Comparison of ENCODE assay signal across 8 mouse cellular contexts in the genomic region with DNA sequence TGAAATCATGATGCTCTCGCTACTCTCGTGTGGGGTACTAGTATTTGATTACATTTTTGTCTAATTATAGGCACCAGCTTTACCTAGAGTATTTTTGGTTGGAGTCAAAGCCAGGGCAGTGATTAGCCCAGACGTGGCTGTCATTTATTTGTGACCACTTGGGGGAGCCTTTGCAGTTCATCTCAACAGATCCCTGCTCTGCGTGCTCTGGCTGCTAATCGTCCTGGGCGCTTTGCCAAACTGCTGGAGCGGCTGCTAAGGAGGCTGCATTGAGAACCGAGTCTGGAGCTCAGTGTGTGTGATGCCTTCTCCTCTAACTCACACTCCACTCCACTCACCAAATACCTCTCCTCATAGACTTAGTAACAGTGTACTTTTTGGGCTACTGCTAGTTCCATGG. TPM values are rescaled to one million over a fixed set of nuclear protein-coding genes. Genes with fewer than 3 reads are reported as not detected.
DNase-seq lines count a peak whose midpoint lies in the region; ATAC-seq lines count a peak whose summit lies in the region.

No protein-coding gene starts in this region.

- DNase-seq in NIH3T3 (ENCODE audit: low read depth), result peak; percentile 99
- DNase-seq in cerebellum, postnatal 14 days, result peak; percentile 94 to 98
- DNase-seq in frontal cortex, postnatal 25 days (ENCODE audit: low spot score in 2 of 2), result peak; percentile 90 to 92
- peak; percentile 92 to 95 for DNase-seq in layer of hippocampus, postnatal 14 days (ENCODE audit: low spot score in 2 of 2)
- DNase-seq in lung, postnatal 10 days, result peak; percentile 96
- peak; percentile 92 for DNase-seq in ovary, postnatal 36 days (ENCODE audit: low spot score)
- peak; percentile 79 for DNase-seq in thymus, postnatal 14 days

- no peaks in the 10 kb centered on the region for H3K9me3 ChIP-seq in hindbrain, embryonic 13.5 days

- ATAC-seq in hindbrain, embryonic 13.5 days (ENCODE audit: low FRiP score), result peak; percentile 71

- under 1% methylated on average over 8 of the region's 8 CpGs for WGBS in hindbrain, embryonic 13.5 days

- no peaks in the 10 kb centered on the region for H3K36me3 ChIP-seq in hindbrain, embryonic 13.5 days

- no peak overlapping the region for H3K9ac ChIP-seq in hindbrain, embryonic 13.5 days

- no peak overlapping the region; the same call in 1 of the 2 replicates for H3K27ac ChIP-seq in hindbrain, embryonic 13.5 days

- peak overlapping the region; percentile 40 for H3K4me2 ChIP-seq in hindbrain, embryonic 13.5 days

- H3K27me3 ChIP-seq in hindbrain, embryonic 13.5 days, result no peaks in the 10 kb centered on the region

- H3K4me1 ChIP-seq in hindbrain, embryonic 13.5 days (replicated peaks), result peaks cover 26% of the 10 kb centered on the region

- peak overlapping the region; percentile 17 for H3K4me3 ChIP-seq in hindbrain, embryonic 13.5 days

RNA-seq across cellular contexts. Expression of a gene that starts 2.7 kb away (rescaled TPM):
- polyA plus RNA-seq in hindbrain, embryonic 13.5 days (2015; fragmentation: Nextera tagmentation; extraction: Ambion mirVana), result 50.5 and 52.4 TPM in 2 replicates
- total RNA-seq in layer of hippocampus, postnatal 14 days (2021), result 100 to 1,000 TPM; 121 to 125 TPM
